Mouse (Mus musculus) forebrain, embryonic 11.5 days (tissue): Measurements from ENCODE around the gene Ncoa5. TPM values are rescaled to one million over a fixed set of nuclear protein-coding genes. Genes with fewer than 3 reads are reported as not detected.

Source experiments
- ATAC-seq: fragments of 200-750 bp; cut with Nextera tagmentation; replicated peaks from 2 replicates; pipeline ENCODE4 v1.8.0; 2017; ENCODE audit warnings: moderate TSS enrichment; ENCODE audit not compliant: low FRiP score
- DNase-seq: peaks from one replicate; pipeline ENCODE4 v3.0.0-alpha.2; 2017; ENCODE audit warnings: low spot score
- H3K27ac ChIP-seq: fragments of 300-500 bp; sonication (generic); 2 replicates; pipeline ENCODE4 v1.5.1; 2014; ENCODE audit warnings: low read depth, low read length
- H3K27me3 ChIP-seq: fragments of 300-500 bp; sonication (generic); 2 replicates; pipeline ENCODE4 v1.6.1; 2014; ENCODE audit warnings: mild to moderate bottlenecking, low read length, mixed read lengths; ENCODE audit not compliant: control insufficient read depth, insufficient read depth
- H3K36me3 ChIP-seq: fragments of 300-500 bp; sonication (generic); 2 replicates; pipeline ENCODE4 v1.6.1; 2014; ENCODE audit warnings: mild to moderate bottlenecking, low read length, moderate library complexity, mixed read lengths; ENCODE audit not compliant: control insufficient read depth, insufficient read depth
- H3K4me1 ChIP-seq: fragments of 300-500 bp; sonication (generic); replicated peaks from 2 replicates; pipeline ENCODE4 v1.6.1; 2014; ENCODE audit warnings: low read length, mixed read lengths; ENCODE audit not compliant: control insufficient read depth, insufficient read depth
- H3K4me2 ChIP-seq: fragments of 300-500 bp; sonication (generic); 2 replicates; pipeline ENCODE4 v1.6.1; 2014; ENCODE audit warnings: low read depth, mild to moderate bottlenecking, low read length, moderate library complexity, mixed read lengths; ENCODE audit not compliant: severe bottlenecking
- H3K4me3 ChIP-seq: fragments of 300-500 bp; sonication (generic); 2 replicates; pipeline ENCODE4 v1.5.1; 2014; ENCODE audit warnings: low read depth, low read length
- H3K9ac ChIP-seq: fragments of 300-500 bp; sonication (generic); 2 replicates; pipeline ENCODE4 v1.6.1; 2014; ENCODE audit warnings: low read length
- H3K9me3 ChIP-seq: fragments of 300-500 bp; sonication (generic); 2 replicates; pipeline ENCODE4 v1.6.1; 2016; ENCODE audit warnings: low read length, mixed read lengths; ENCODE audit not compliant: control insufficient read depth
- WGBS: fragments of 180-500 bp; shearing (Covaris S2); extraction: QIAGEN DNeasy Blood & Tissue Kit; methylation state at CpG from one replicate; pipeline ENCODE4 v1.1.7; 2014; 5-methylcytosine and 5-hydroxymethylcytosine counted together
- polyA plus RNA-seq: library from polyadenylated mRNA; unstranded; fragments of >200 nt; fragmentation: Nextera tagmentation; extraction: Ambion mirVana; gene quantifications from 2 replicates; pipeline ENCODE4 v1.2.1, GENCODE M21; 2014

Ncoa5 gene
- polyA plus RNA-seq, 1 experiment from 2014 or later, result 113 TPM

- WGBS, result 78% methylated on average over 1 of the region's 1 CpGs
- Histone ChIP-seq H3K4me1 (peaks cover 29% of the 10 kb centered on the region), H3K27ac (no peak overlapping the region), H3K9ac (no peak overlapping the region), H3K27me3 (peaks cover 37% of the 10 kb centered on the region), H3K36me3 (no peaks in the 10 kb centered on the region), H3K4me2 (0 out of 2 replicates have a peak overlapping the region, but pooled peaks have one; percentile 3), H3K4me3 (no peak overlapping the region), H3K9me3 (no peaks in the 10 kb centered on the region)
- DNase-seq (no peak), ATAC-seq (no peak)
These were observed 69.7 kb downstream of the Ncoa5 start for GRCm38 (mm10) chr2:164964981-164965380.

- Histone ChIP-seq H3K9ac (no peak overlapping the region), H3K4me1 (peaks cover 29% of the 10 kb centered on the region), H3K4me2 (0 out of 2 replicates have a peak overlapping the region, but pooled peaks have one; percentile 3), H3K9me3 (no peaks in the 10 kb centered on the region), H3K27ac (no peak overlapping the region), H3K4me3 (no peak overlapping the region), H3K36me3 (no peaks in the 10 kb centered on the region), H3K27me3 (peaks cover 31% of the 10 kb centered on the region)
- ATAC-seq (peak; percentile 61), DNase-seq (peak; percentile 85)
- 25% methylated on average over 9 of the region's 9 CpGs for WGBS
These were observed 70.3 kb downstream of the Ncoa5 start for GRCm38 (mm10) chr2:164964242-164964894.

- H3K36me3 ChIP-seq, result no peaks in the 10 kb centered on the region
- peaks cover 9% of the 10 kb centered on the region for H3K27me3 ChIP-seq
- 54% methylated on average over 7 of the region's 7 CpGs for WGBS
- no peak overlapping the region for H3K27ac ChIP-seq
- H3K9me3 ChIP-seq, result no peaks in the 10 kb centered on the region
- DNase-seq (no peak), ATAC-seq (no peak)
- peaks cover 21% of the 10 kb centered on the region; the same call in 1 of the 2 replicates for H3K4me1 ChIP-seq
- no peak overlapping the region for H3K4me3 ChIP-seq
- H3K9ac ChIP-seq, result no peak overlapping the region
- H3K4me2 ChIP-seq, result no peak overlapping the region
These were observed 72.5 kb downstream of the Ncoa5 start for GRCm38 (mm10) chr2:164962183-164962580.

GRCm38 (mm10) chr2:164961506-164962182, 73.0 kb downstream of the Ncoa5 start:
- DNase-seq (peak; percentile 88), ATAC-seq (peak; percentile 14)
- H3K9me3 ChIP-seq, result no peaks in the 10 kb centered on the region
- peaks cover 21% of the 10 kb centered on the region; the same call in 1 of the 2 replicates for H3K4me1 ChIP-seq
- H3K27ac ChIP-seq, result no peak overlapping the region
- H3K4me2 ChIP-seq, result peak overlapping the region; percentile 54
- H3K27me3 ChIP-seq, result peaks cover 4% of the 10 kb centered on the region
- H3K36me3 ChIP-seq, result no peaks in the 10 kb centered on the region
- 9% methylated on average over 17 of the region's 17 CpGs for WGBS
- no peak overlapping the region for H3K9ac ChIP-seq
- H3K4me3 ChIP-seq, result peak overlapping the region; percentile 62

- H3K27ac ChIP-seq, result no peak within 1 kb of the TSS
- H3K4me3 ChIP-seq, result peak within 1 kb of the TSS; percentile 62
- peak; percentile 90 for DNase-seq
- 1% methylated on average over 45 of the region's 54 CpGs for WGBS
- H3K9me3 ChIP-seq, result no peaks in the 10 kb centered on the region
- peak within 1 kb of the TSS; percentile 54 for H3K4me2 ChIP-seq
- H3K36me3 ChIP-seq, result no peaks in the 10 kb centered on the region
- ATAC-seq, result peak; percentile 80
- H3K27me3 ChIP-seq, result no peaks in the 10 kb centered on the region
- peaks cover 21% of the 10 kb centered on the region; the same call in 1 of the 2 replicates for H3K4me1 ChIP-seq
- peak within 1 kb of the TSS; percentile 47; the same call in 1 of the 2 replicates for H3K9ac ChIP-seq
These were observed 73.8 kb downstream of the Ncoa5 start, which contains the start of gene Slc12a5 for GRCm38 (mm10) chr2:164960716-164961441. TSS of gene Slc12a5 (plus strand) at chr2:164960802.

- no peak overlapping the region for H3K9ac ChIP-seq
- H3K36me3 ChIP-seq, result no peaks in the 10 kb centered on the region
- H3K4me2 ChIP-seq, result no peak overlapping the region
- peaks cover 15% of the 10 kb centered on the region; the same call in 1 of the 2 replicates for H3K4me1 ChIP-seq
- 67% methylated on average over 9 of the region's 9 CpGs for WGBS
- H3K9me3 ChIP-seq, result no peaks in the 10 kb centered on the region
- no peak for ATAC-seq
- H3K4me3 ChIP-seq, result no peak overlapping the region
- H3K27me3 ChIP-seq, result peaks cover 7% of the 10 kb centered on the region
- no peak overlapping the region for H3K27ac ChIP-seq
- no peak for DNase-seq
These were observed 76.9 kb downstream of the Ncoa5 start for GRCm38 (mm10) chr2:164957548-164958315.

GRCm38 (mm10) chr2:164956195-164956594, 78.5 kb downstream of the Ncoa5 start:
- Histone ChIP-seq H3K27me3 (peaks cover 19% of the 10 kb centered on the region), H3K4me3 (no peak overlapping the region), H3K36me3 (no peaks in the 10 kb centered on the region), H3K9me3 (no peaks in the 10 kb centered on the region), H3K4me1 (peaks cover 10% of the 10 kb centered on the region; the same call in 1 of the 2 replicates), H3K9ac (no peak overlapping the region), H3K27ac (no peak overlapping the region), H3K4me2 (no peak overlapping the region)
- WGBS, result 77% methylated on average over 5 of the region's 5 CpGs
- DNase-seq (no peak), ATAC-seq (no peak)

GRCm38 (mm10) chr2:164955725-164956124, 78.9 kb downstream of the Ncoa5 start:
- no peak overlapping the region for H3K9ac ChIP-seq
- WGBS, result 79% methylated on average over 4 of the region's 4 CpGs
- ATAC-seq (no peak), DNase-seq (no peak)
- H3K9me3 ChIP-seq, result no peaks in the 10 kb centered on the region
- no peaks in the 10 kb centered on the region for H3K36me3 ChIP-seq
- no peak overlapping the region for H3K4me3 ChIP-seq
- no peak overlapping the region for H3K27ac ChIP-seq
- H3K27me3 ChIP-seq, result peaks cover 24% of the 10 kb centered on the region
- peaks cover 8% of the 10 kb centered on the region; the same call in 1 of the 2 replicates for H3K4me1 ChIP-seq
- no peak overlapping the region for H3K4me2 ChIP-seq
